Mouse (Mus musculus): ENCODE data around the gene Tnxb. TPM values are rescaled to one million over a fixed set of nuclear protein-coding genes. Genes with fewer than 3 reads are reported as not detected.
A peak's percentile ranks its signal among the peaks of the same experiment; 100 is the strongest.
"Not testable (repeated sequence)": the region's sequence is repeated elsewhere in the genome, so short reads cannot be mapped to it uniquely, and the experiment has no call there.

The Tnxb gene
- polyA plus RNA-seq, 1 experiment from 2014 or later = 0.17 TPM

GRCm38 (mm10) chr17:34740280-34740679, 69.9 kb downstream of the Tnxb start:
- Histone ChIP-seq H3K9me3 (replicated peaks) (no peaks in the 10 kb centered on the region), H3K27ac (replicated peaks) (no peak overlapping the region), H3K27me3 (no peaks in the 10 kb centered on the region), H3K4me2 (no peak overlapping the region), H3K4me1 (replicated peaks) (no peaks in the 10 kb centered on the region), H3K4me3 (replicated peaks) (no peak overlapping the region), H3K36me3 (replicated peaks) (no peaks in the 10 kb centered on the region), H3K9ac (no peak overlapping the region)
- 23% methylated on average over 4 of the region's 4 CpGs for WGBS (ENCODE audit: insufficient replicate concordance)
- no peak for ATAC-seq (ENCODE audit: insufficient read depth)

- Histone ChIP-seq H3K4me1 (replicated peaks) (no peaks in the 10 kb centered on the region), H3K36me3 (replicated peaks) (no peaks in the 10 kb centered on the region), H3K27ac (replicated peaks) (0 out of 2 replicates have a peak within 1 kb of the TSS, but pooled peaks have one; percentile 20), H3K27me3 (no peaks in the 10 kb centered on the region), H3K9me3 (replicated peaks) (no peaks in the 10 kb centered on the region), H3K9ac (no peak within 1 kb of the TSS), H3K4me3 (replicated peaks) (no peak within 1 kb of the TSS), H3K4me2 (no peak within 1 kb of the TSS)
- WGBS (ENCODE audit: insufficient replicate concordance) = 66% methylated on average over 7 of the region's 7 CpGs
- peak; percentile 72 for ATAC-seq (ENCODE audit: insufficient read depth)
Measured at GRCm38 (mm10) chr17:34743719-34744118, 73.4 kb downstream of the Tnxb start, which contains the start of gene C4b. TSS of gene C4b (minus strand) at chr17:34743882.

GRCm38 (mm10) chr17:34744206-34744605, 73.9 kb downstream of the Tnxb start:
- Histone ChIP-seq H3K27ac (replicated peaks) (0 out of 2 replicates have a peak overlapping the region, but pooled peaks have one; percentile 20), H3K9me3 (replicated peaks) (no peaks in the 10 kb centered on the region; the same call in 1 of the 2 replicates), H3K4me3 (replicated peaks) (no peak overlapping the region), H3K4me1 (replicated peaks) (no peaks in the 10 kb centered on the region), H3K27me3 (no peaks in the 10 kb centered on the region), H3K36me3 (replicated peaks) (no peaks in the 10 kb centered on the region), H3K9ac (no peak overlapping the region), H3K4me2 (no peak overlapping the region)
- peak; percentile 66 for ATAC-seq (ENCODE audit: insufficient read depth)
- WGBS (ENCODE audit: insufficient replicate concordance) = 54% methylated on average over 6 of the region's 6 CpGs

GRCm38 (mm10) chr17:34744611-34745010, 74.3 kb downstream of the Tnxb start:
- not testable (repeated sequence) for H3K4me2 ChIP-seq; H3K9me3 ChIP-seq (replicated peaks); H3K36me3 ChIP-seq (replicated peaks); H3K4me1 ChIP-seq (replicated peaks); H3K27me3 ChIP-seq; H3K9ac ChIP-seq; H3K4me3 ChIP-seq (replicated peaks); ATAC-seq (ENCODE audit: insufficient read depth)
- WGBS (ENCODE audit: insufficient replicate concordance) = 62% methylated on average over 6 of the region's 6 CpGs
- H3K27ac ChIP-seq (replicated peaks) = 0 out of 2 replicates have a peak overlapping the region, but pooled peaks have one; percentile 20

GRCm38 (mm10) chr17:34745166-34745565, 74.8 kb downstream of the Tnxb start:
- WGBS (ENCODE audit: insufficient replicate concordance) = 70% methylated on average over 4 of the region's 4 CpGs

GRCm38 (mm10) chr17:34746531-34746930, 76.2 kb downstream of the Tnxb start:
- WGBS (ENCODE audit: insufficient replicate concordance) = 50% methylated on average over 5 of the region's 5 CpGs
- Histone ChIP-seq H3K9me3 (replicated peaks) (no peaks in the 10 kb centered on the region; the same call in 1 of the 2 replicates), H3K4me1 (replicated peaks) (no peaks in the 10 kb centered on the region), H3K4me2 (no peak overlapping the region), H3K27ac (replicated peaks) (no peak overlapping the region), H3K4me3 (replicated peaks) (no peak overlapping the region), H3K9ac (no peak overlapping the region), H3K27me3 (no peaks in the 10 kb centered on the region), H3K36me3 (replicated peaks) (no peaks in the 10 kb centered on the region)
- no peak for ATAC-seq (ENCODE audit: insufficient read depth)

More at GRCm38 (mm10) chr17:34745166-34745565, 74.8 kb downstream of the Tnxb start:
- not testable (repeated sequence) for H3K4me3 ChIP-seq (replicated peaks); ATAC-seq (ENCODE audit: insufficient read depth); H3K9me3 ChIP-seq (replicated peaks); H3K36me3 ChIP-seq (replicated peaks); H3K27ac ChIP-seq (replicated peaks); H3K9ac ChIP-seq; H3K4me1 ChIP-seq (replicated peaks); H3K4me2 ChIP-seq; H3K27me3 ChIP-seq

- H3K4me2 ChIP-seq = no peak overlapping the region
- no peaks in the 10 kb centered on the region for H3K27me3 ChIP-seq
- H3K27ac ChIP-seq (replicated peaks) = no peak overlapping the region
- 50% methylated on average over 3 of the region's 3 CpGs for WGBS (ENCODE audit: insufficient replicate concordance)
- H3K9ac ChIP-seq = no peak overlapping the region
- H3K4me3 ChIP-seq (replicated peaks) = no peak overlapping the region
- no peaks in the 10 kb centered on the region for H3K9me3 ChIP-seq (replicated peaks)
- no peaks in the 10 kb centered on the region for H3K4me1 ChIP-seq (replicated peaks)
- ATAC-seq (ENCODE audit: insufficient read depth) = no peak
- H3K36me3 ChIP-seq (replicated peaks) = no peaks in the 10 kb centered on the region
Measured at GRCm38 (mm10) chr17:34761471-34761870, 91.1 kb downstream of the Tnxb start.

Other genes with a start within 250 kb of the Tnxb start
- gene Btnl4, start 193.2 kb upstream of the Tnxb start, polyA plus RNA-seq (2015; fragmentation: Nextera tagmentation; extraction: Ambion mirVana) = not detected in 2 replicates
- not detected in 2 replicates for gene Btnl6, start 153.2 kb upstream of the Tnxb start, polyA plus RNA-seq (2015; fragmentation: Nextera tagmentation; extraction: Ambion mirVana)
- 0.64 and 0.75 TPM in 2 replicates for gene Notch4, start 106.3 kb upstream of the Tnxb start, polyA plus RNA-seq (2015; fragmentation: Nextera tagmentation; extraction: Ambion mirVana)
- 14.9 and 17.6 TPM in 2 replicates for gene Gpsm3, start 80.7 kb upstream of the Tnxb start, polyA plus RNA-seq (2015; fragmentation: Nextera tagmentation; extraction: Ambion mirVana)
- gene Pbx2, start 79.3 kb upstream of the Tnxb start, polyA plus RNA-seq (2015; fragmentation: Nextera tagmentation; extraction: Ambion mirVana) = 2.4 and 2.8 TPM in 2 replicates
- 0.70 and 0.88 TPM in 2 replicates for gene Ager, start 72.7 kb upstream of the Tnxb start, polyA plus RNA-seq (2015; fragmentation: Nextera tagmentation; extraction: Ambion mirVana)
- 88.4 and 106 TPM in 2 replicates for gene Rnf5, start 66.8 kb upstream of the Tnxb start, polyA plus RNA-seq (2015; fragmentation: Nextera tagmentation; extraction: Ambion mirVana)
- 21.1 and 23.6 TPM in 2 replicates for gene Agpat1, start 66.3 kb upstream of the Tnxb start, polyA plus RNA-seq (2015; fragmentation: Nextera tagmentation; extraction: Ambion mirVana)
- gene Egfl8, start 54.6 kb upstream of the Tnxb start, polyA plus RNA-seq (2015; fragmentation: Nextera tagmentation; extraction: Ambion mirVana) = 0.20 and 0.33 TPM in 2 replicates
- 10.7 and 10.8 TPM in 2 replicates for gene Ppt2, start 42.0 kb upstream of the Tnxb start, polyA plus RNA-seq (2015; fragmentation: Nextera tagmentation; extraction: Ambion mirVana)
- gene Prrt1, start 41.0 kb upstream of the Tnxb start, polyA plus RNA-seq (2015; fragmentation: Nextera tagmentation; extraction: Ambion mirVana) = not detected in 2 replicates
- 4.0 and 5.0 TPM in 2 replicates for gene Fkbpl, start 25.8 kb upstream of the Tnxb start, polyA plus RNA-seq (2015; fragmentation: Nextera tagmentation; extraction: Ambion mirVana)
- gene Atf6b, start 23.4 kb upstream of the Tnxb start, polyA plus RNA-seq (2015; fragmentation: Nextera tagmentation; extraction: Ambion mirVana) = 19.9 and 21.2 TPM in 2 replicates
- 9.8 and 17.1 TPM in 2 replicates for gene C4b, start 73.3 kb downstream of the Tnxb start, polyA plus RNA-seq (2015; fragmentation: Nextera tagmentation; extraction: Ambion mirVana)
- 0.24 and 0.50 TPM in 2 replicates for gene Cyp21a1, start 134.0 kb downstream of the Tnxb start, polyA plus RNA-seq (2015; fragmentation: Nextera tagmentation; extraction: Ambion mirVana)
- gene Stk19, start 166.4 kb downstream of the Tnxb start, polyA plus RNA-seq (2015; fragmentation: Nextera tagmentation; extraction: Ambion mirVana) = 12.0 and 14.1 TPM in 2 replicates
- gene Dxo, start 166.5 kb downstream of the Tnxb start, polyA plus RNA-seq (2015; fragmentation: Nextera tagmentation; extraction: Ambion mirVana) = 29.8 and 31.2 TPM in 2 replicates
- gene Skiv2l, start 179.7 kb downstream of the Tnxb start, polyA plus RNA-seq (2015; fragmentation: Nextera tagmentation; extraction: Ambion mirVana) = 24.5 and 29.2 TPM in 2 replicates
- gene Nelfe, start 179.9 kb downstream of the Tnxb start, polyA plus RNA-seq (2015; fragmentation: Nextera tagmentation; extraction: Ambion mirVana) = 45.6 and 46.7 TPM in 2 replicates
- gene Cfb, start 192.0 kb downstream of the Tnxb start, polyA plus RNA-seq (2015; fragmentation: Nextera tagmentation; extraction: Ambion mirVana) = 281 and 374 TPM in 2 replicates
- gene Zbtb12, start 208.9 kb downstream of the Tnxb start, polyA plus RNA-seq (2015; fragmentation: Nextera tagmentation; extraction: Ambion mirVana) = 0.41 and 0.64 TPM in 2 replicates
- 0.07 TPM in 1 of 2 replicates, not detected in the other for gene Gm20547, start 211.5 kb downstream of the Tnxb start, polyA plus RNA-seq (2015; fragmentation: Nextera tagmentation; extraction: Ambion mirVana)
- 25.2 and 26.5 TPM in 2 replicates for gene C2, start 227.7 kb downstream of the Tnxb start, polyA plus RNA-seq (2015; fragmentation: Nextera tagmentation; extraction: Ambion mirVana)
- 14.6 and 15.1 TPM in 2 replicates for gene Ehmt2, start 227.9 kb downstream of the Tnxb start, polyA plus RNA-seq (2015; fragmentation: Nextera tagmentation; extraction: Ambion mirVana)
- gene Slc44a4, start 243.9 kb downstream of the Tnxb start, polyA plus RNA-seq (2015; fragmentation: Nextera tagmentation; extraction: Ambion mirVana) = 3.0 and 3.1 TPM in 2 replicates